Mouse (Mus musculus) liver, embryonic 14.5 days (tissue): ENCODE data around the gene Ubl5.
"Not testable (repeated sequence)": the region's sequence is repeated elsewhere in the genome, so short reads cannot be mapped to it uniquely, and the experiment has no call there.

Experiments
- CTCF ChIP-seq: IDR thresholded peaks from 2 replicates; pipeline ENCODE4 v1.5.1; 2016; ENCODE audit warnings: antibody characterized with exemption, low read depth, control low read depth
- EP300 ChIP-seq: IDR thresholded peaks from 2 replicates; pipeline ENCODE4 v1.6.1; 2016; ENCODE audit warnings: antibody characterized with exemption, low read depth

DNA sequence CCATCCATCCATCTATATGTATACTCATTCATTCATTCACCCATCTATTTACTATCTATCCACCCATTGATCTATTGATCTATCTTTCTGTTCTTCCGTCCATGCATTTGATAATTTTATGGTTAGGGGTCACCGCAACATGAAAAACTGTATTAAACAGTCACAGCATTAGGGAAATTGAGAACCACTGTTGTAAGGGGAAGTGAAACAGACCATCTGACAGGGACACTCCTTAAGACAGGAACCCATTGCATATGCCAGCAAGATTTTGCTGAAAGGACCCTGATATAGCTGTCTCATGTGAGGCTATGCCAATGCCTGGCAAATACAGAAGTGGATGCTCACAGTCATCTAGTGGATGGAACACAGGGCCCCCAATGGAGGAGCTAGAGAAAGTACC, 47.8 kb downstream of the Ubl5 start:
- not testable (repeated sequence) for TF ChIP-seq CTCF, EP300
